Mouse (Mus musculus): ENCODE results near the gene Sv2a. TPM values are rescaled to one million over a fixed set of nuclear protein-coding genes. Genes with fewer than 3 reads are reported as not detected.
A peak's percentile ranks its signal among the peaks of the same experiment; 100 is the strongest.
"Not testable (repeated sequence)": the region's sequence is repeated elsewhere in the genome, so short reads cannot be mapped to it uniquely, and the experiment has no call there.

Sv2a gene
- polyA plus RNA-seq, 1 experiment from 2014 or later: 5.6 TPM

DNA sequence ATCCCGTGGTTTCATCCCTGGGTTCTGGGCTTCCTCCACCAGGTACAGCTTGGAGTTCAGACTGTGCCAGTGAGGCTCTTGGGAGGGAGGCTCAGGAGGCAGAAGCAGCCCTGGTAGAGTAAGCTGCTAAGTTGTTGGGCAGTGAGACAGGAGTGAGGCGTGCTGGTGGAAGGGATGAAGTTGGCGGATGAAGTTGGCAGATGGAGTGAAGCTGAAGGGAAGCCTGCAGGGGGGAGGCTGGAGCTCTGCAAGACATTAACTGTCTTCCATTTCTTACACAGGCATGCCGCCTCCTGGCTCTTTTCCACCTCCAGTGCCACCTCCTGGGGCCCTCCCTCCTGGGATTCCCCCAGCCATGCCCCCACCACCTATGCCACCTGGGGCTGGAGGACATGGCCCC, 6.9 kb upstream of the Sv2a start:
- peaks cover 36% of the 10 kb centered on the region for H3K4me1 ChIP-seq
- not testable (repeated sequence) for ATAC-seq (ENCODE audit: insufficient number of reproducible peaks, low FRiP score, low TSS enrichment, low read depth); H3K27me3 ChIP-seq; H3K4me2 ChIP-seq (replicated peaks); H3K9me3 ChIP-seq (replicated peaks); H3K9ac ChIP-seq; H3K27ac ChIP-seq (replicated peaks)
- WGBS: 90% methylated on average over 4 of the region's 4 CpGs
- H3K4me3 ChIP-seq (replicated peaks): peak overlapping the region; percentile 7; the same call in 1 of the 2 replicates
- H3K36me3 ChIP-seq: peaks cover 51% of the 10 kb centered on the region

GRCm38 (mm10) chr3:96175251-96175650, 5.7 kb upstream of the Sv2a start:
- 94% methylated on average over 6 of the region's 6 CpGs for WGBS
- H3K4me3 ChIP-seq (replicated peaks): no peak overlapping the region
- H3K9me3 ChIP-seq (replicated peaks): no peaks in the 10 kb centered on the region

DNA sequence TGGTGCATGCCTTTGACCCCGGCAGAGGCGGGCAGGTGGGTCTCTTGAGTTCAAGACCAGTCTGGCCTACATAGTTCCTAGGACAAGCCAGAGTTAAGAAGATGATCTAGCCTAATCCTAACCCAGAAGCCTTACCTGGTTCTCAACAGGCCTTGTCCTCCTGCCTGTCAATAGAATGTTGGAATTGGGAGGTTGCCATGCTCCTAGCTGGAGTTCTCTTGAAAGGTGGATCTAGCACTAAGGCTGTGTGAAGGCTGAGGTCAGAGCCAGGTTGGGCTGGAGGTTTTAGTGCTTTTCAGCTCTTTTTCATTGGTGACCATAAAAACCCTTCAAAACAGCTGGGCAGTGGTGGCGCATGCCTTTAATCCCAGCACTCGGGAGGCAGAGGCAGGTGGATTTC, 2.5 kb upstream of the Sv2a start:
- no peak overlapping the region for H3K27ac ChIP-seq (replicated peaks)
- no peak overlapping the region for H3K9ac ChIP-seq
- no peak overlapping the region for H3K4me2 ChIP-seq (replicated peaks)
- peaks cover 43% of the 10 kb centered on the region for H3K4me1 ChIP-seq
- H3K36me3 ChIP-seq: peaks cover 41% of the 10 kb centered on the region
- H3K9me3 ChIP-seq (replicated peaks): no peaks in the 10 kb centered on the region
- no peak overlapping the region for H3K4me3 ChIP-seq (replicated peaks)
- 88% methylated on average over 4 of the region's 4 CpGs for WGBS
- ATAC-seq (ENCODE audit: insufficient number of reproducible peaks, low FRiP score, low TSS enrichment, low read depth): no peak
- H3K27me3 ChIP-seq: no peaks in the 10 kb centered on the region

More at GRCm38 (mm10) chr3:96175251-96175650, 5.7 kb upstream of the Sv2a start:
- Histone ChIP-seq H3K4me1 (peaks cover 40% of the 10 kb centered on the region), H3K27ac (replicated peaks) (no peak overlapping the region), H3K4me2 (replicated peaks) (no peak overlapping the region), H3K27me3 (no peaks in the 10 kb centered on the region), H3K36me3 (peaks cover 42% of the 10 kb centered on the region), H3K9ac (no peak overlapping the region)
- no peak for ATAC-seq (ENCODE audit: insufficient number of reproducible peaks, low FRiP score, low TSS enrichment, low read depth)

- Histone ChIP-seq H3K9me3 (replicated peaks) (no peaks in the 10 kb centered on the region), H3K4me3 (replicated peaks) (no peak overlapping the region), H3K36me3 (peaks cover 41% of the 10 kb centered on the region), H3K9ac (no peak overlapping the region), H3K4me2 (replicated peaks) (no peak overlapping the region), H3K27me3 (no peaks in the 10 kb centered on the region), H3K4me1 (peaks cover 40% of the 10 kb centered on the region), H3K27ac (replicated peaks) (no peak overlapping the region)
- no peak for ATAC-seq (ENCODE audit: insufficient number of reproducible peaks, low FRiP score, low TSS enrichment, low read depth)
- WGBS: 66% methylated on average over 2 of the region's 2 CpGs
Observed at GRCm38 (mm10) chr3:96178902-96179301, 2.0 kb upstream of the Sv2a start.

- ATAC-seq (ENCODE audit: insufficient number of reproducible peaks, low FRiP score, low TSS enrichment, low read depth): no peak
- Histone ChIP-seq H3K27ac (replicated peaks) (no peak overlapping the region), H3K4me2 (replicated peaks) (no peak overlapping the region), H3K4me1 (peaks cover 33% of the 10 kb centered on the region), H3K27me3 (no peaks in the 10 kb centered on the region), H3K36me3 (peaks cover 38% of the 10 kb centered on the region), H3K9me3 (replicated peaks) (no peaks in the 10 kb centered on the region), H3K4me3 (replicated peaks) (no peak overlapping the region), H3K9ac (no peak overlapping the region)
- WGBS: 54% methylated on average over 4 of the region's 4 CpGs
Observed at GRCm38 (mm10) chr3:96179531-96179930, 1.4 kb upstream of the Sv2a start.

GRCm38 (mm10) chr3:96181510-96182381, 795 bp downstream of the Sv2a start:
- Histone ChIP-seq H3K36me3 (peaks cover 18% of the 10 kb centered on the region), H3K4me2 (replicated peaks) (peak overlapping the region; percentile 81), H3K4me3 (replicated peaks) (peak overlapping the region; percentile 57), H3K4me1 (peaks cover 29% of the 10 kb centered on the region), H3K9me3 (replicated peaks) (no peaks in the 10 kb centered on the region), H3K27me3 (no peaks in the 10 kb centered on the region), H3K9ac (peak overlapping the region; percentile 4; the same call in 1 of the 2 replicates), H3K27ac (replicated peaks) (no peak overlapping the region)
- WGBS: 23% methylated on average over 12 of the region's 12 CpGs
- 0 out of 2 replicates have a peak, but pooled peaks have one; percentile 2 for ATAC-seq (ENCODE audit: insufficient number of reproducible peaks, low FRiP score, low TSS enrichment, low read depth)

GRCm38 (mm10) chr3:96182382-96182776, 1.4 kb downstream of the Sv2a start:
- H3K9me3 ChIP-seq (replicated peaks): no peaks in the 10 kb centered on the region
- ATAC-seq (ENCODE audit: insufficient number of reproducible peaks, low FRiP score, low TSS enrichment, low read depth): no peak
- H3K4me3 ChIP-seq (replicated peaks): no peak overlapping the region; the same call in 1 of the 2 replicates
- 0 out of 2 replicates have a peak overlapping the region, but pooled peaks have one; percentile 4 for H3K9ac ChIP-seq
- WGBS: 19% methylated on average over 4 of the region's 4 CpGs
- peak overlapping the region; percentile 81 for H3K4me2 ChIP-seq (replicated peaks)
- no peaks in the 10 kb centered on the region for H3K27me3 ChIP-seq
- peaks cover 29% of the 10 kb centered on the region for H3K4me1 ChIP-seq
- H3K27ac ChIP-seq (replicated peaks): no peak overlapping the region
- peaks cover 15% of the 10 kb centered on the region for H3K36me3 ChIP-seq

DNA sequence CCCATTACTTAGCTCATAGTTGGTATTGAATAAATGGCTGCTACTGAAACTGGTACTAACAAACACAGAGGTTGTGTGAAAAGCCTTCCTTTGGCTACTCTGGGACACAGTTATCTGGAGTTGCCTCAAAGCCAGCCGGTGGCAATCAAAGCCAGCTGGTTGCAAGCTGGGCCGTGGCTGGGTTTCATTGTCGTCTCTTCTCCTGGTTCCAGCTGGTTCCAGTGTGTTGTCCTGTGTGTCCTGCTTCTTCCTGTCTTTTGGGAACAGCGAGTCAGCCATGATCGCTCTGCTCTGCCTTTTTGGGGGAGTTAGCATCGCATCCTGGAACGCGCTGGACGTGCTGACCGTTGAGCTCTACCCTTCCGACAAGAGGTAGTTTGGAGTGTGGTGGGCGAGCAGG, 12.0 kb downstream of the Sv2a start:
- Histone ChIP-seq H3K27me3 (no peaks in the 10 kb centered on the region), H3K4me1 (peaks cover 11% of the 10 kb centered on the region), H3K9me3 (replicated peaks) (no peaks in the 10 kb centered on the region), H3K27ac (replicated peaks) (no peak overlapping the region), H3K9ac (no peak overlapping the region), H3K4me3 (replicated peaks) (no peak overlapping the region), H3K36me3 (peaks cover 12% of the 10 kb centered on the region; the same call in 1 of the 2 replicates), H3K4me2 (replicated peaks) (peak overlapping the region; percentile 8; the same call in 1 of the 2 replicates)
- no peak for ATAC-seq (ENCODE audit: insufficient number of reproducible peaks, low FRiP score, low TSS enrichment, low read depth)
- WGBS: 33% methylated on average over 12 of the region's 12 CpGs

DNA sequence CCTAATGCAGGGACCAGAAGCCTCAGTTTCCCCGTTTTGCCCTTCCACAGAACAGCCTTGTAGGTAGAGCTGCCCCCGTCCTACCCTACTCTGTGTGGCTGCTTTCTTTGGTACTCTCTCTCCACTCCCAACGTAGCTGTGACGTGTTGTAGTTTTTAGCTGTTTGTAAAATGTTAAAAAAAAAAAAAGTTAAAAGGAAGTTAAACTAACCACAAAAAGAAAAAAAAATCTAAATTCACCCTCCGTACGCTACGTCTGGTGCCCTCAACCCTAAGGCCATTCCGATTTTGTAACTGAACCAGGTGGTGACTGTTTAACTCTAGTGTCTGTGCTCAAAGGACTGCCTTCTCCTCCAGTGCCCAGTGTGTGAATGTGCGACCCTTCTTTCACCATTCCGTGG, 14.0 kb downstream of the Sv2a start:
- Histone ChIP-seq H3K9me3 (replicated peaks) (no peaks in the 10 kb centered on the region), H3K27me3 (no peaks in the 10 kb centered on the region), H3K4me2 (replicated peaks) (no peak overlapping the region), H3K36me3 (peaks cover 8% of the 10 kb centered on the region; the same call in 1 of the 2 replicates), H3K9ac (no peak overlapping the region), H3K4me3 (replicated peaks) (no peak overlapping the region), H3K27ac (replicated peaks) (no peak overlapping the region), H3K4me1 (peaks cover 14% of the 10 kb centered on the region)
- ATAC-seq (ENCODE audit: insufficient number of reproducible peaks, low FRiP score, low TSS enrichment, low read depth): no peak
- 75% methylated on average over 10 of the region's 10 CpGs for WGBS

GRCm38 (mm10) chr3:96195616-96196313, 14.8 kb downstream of the Sv2a start:
- H3K4me2 ChIP-seq (replicated peaks): no peak overlapping the region
- no peak overlapping the region for H3K27ac ChIP-seq (replicated peaks)
- no peak overlapping the region for H3K4me3 ChIP-seq (replicated peaks)
- H3K4me1 ChIP-seq: peaks cover 14% of the 10 kb centered on the region
- 89% methylated on average over 11 of the region's 11 CpGs for WGBS
- ATAC-seq (ENCODE audit: insufficient number of reproducible peaks, low FRiP score, low TSS enrichment, low read depth): no peak
- H3K36me3 ChIP-seq: peaks cover 3% of the 10 kb centered on the region; the same call in 1 of the 2 replicates
- H3K9me3 ChIP-seq (replicated peaks): no peaks in the 10 kb centered on the region
- no peak overlapping the region for H3K9ac ChIP-seq
- H3K27me3 ChIP-seq: no peaks in the 10 kb centered on the region

GRCm38 (mm10) chr3:96196437-96197128, 15.6 kb downstream of the Sv2a start:
- Histone ChIP-seq H3K27me3 (no peaks in the 10 kb centered on the region), H3K9me3 (replicated peaks) (no peaks in the 10 kb centered on the region), H3K27ac (replicated peaks) (peak overlapping the region; percentile 97), H3K4me1 (peaks cover 14% of the 10 kb centered on the region), H3K9ac (peak overlapping the region; percentile 75), H3K4me3 (replicated peaks) (peak overlapping the region; percentile 75), H3K4me2 (replicated peaks) (peak overlapping the region; percentile 88), H3K36me3 (peaks cover 2% of the 10 kb centered on the region; the same call in 1 of the 2 replicates)
- 16% methylated on average over 27 of the region's 27 CpGs for WGBS
- no peak for ATAC-seq (ENCODE audit: insufficient number of reproducible peaks, low FRiP score, low TSS enrichment, low read depth)

Data from embryonic facial prominence, embryonic 15.5 days (tissue).